Mouse (Mus musculus): Measurements from ENCODE around the gene Llcfc1.

- TF ChIP-seq GATA1 (IDR thresholded peaks at IDR 0.05; ENCODE audit: borderline replicate concordance, low read length) (no peak), FLI1 (IDR thresholded peaks at IDR 0.05; ENCODE audit: low read length) (no peak)
Observed at GRCm38 (mm10) chr6:41710281-41710680, 26.1 kb downstream of the Llcfc1 start.
